Mouse (Mus musculus) neutrophil, adult 5-6 weeks (primary cell): ENCODE data around the gene Ms4a4b. TPM values are rescaled to one million over a fixed set of nuclear protein-coding genes. Genes with fewer than 3 reads are reported as not detected.

ENCODE experiments used
- ATAC-seq: fragments of 151-379, 151-347 bp; 2 replicates; pipeline ENCODE4 v1.8.0; 2017; ENCODE audit warnings: mild to moderate bottlenecking, moderate TSS enrichment; ENCODE audit not compliant: insufficient number of reproducible peaks, poor library complexity, low FRiP score, severe bottlenecking; ENCODE audit errors: extremely low read depth
- total RNA-seq: library from RNA; stranded (forward); fragments of 200-1000 nt; gene quantifications from 2 replicates; pipeline ENCODE4 v1.2.3, GENCODE M21; 2017

The Ms4a4b gene
- total RNA-seq, 1 experiment from 2014 or later = 44.8 TPM

- peak; percentile 10; the same call in 1 of the 2 replicates for ATAC-seq
Measured at GRCm38 (mm10) chr19:11484388-11484787, 41.0 kb downstream of the Ms4a4b start.

- peak; percentile 71 for ATAC-seq
Measured at GRCm38 (mm10) chr19:11485266-11485665, 41.9 kb downstream of the Ms4a4b start.

- ATAC-seq = peak; percentile 53
Measured at GRCm38 (mm10) chr19:11485746-11486145, 42.4 kb downstream of the Ms4a4b start, which contains the start of gene Gm8369. Gene Gm8369 (plus strand): TSS chr19:11485938.

- ATAC-seq = no peak
Measured at GRCm38 (mm10) chr19:11486599-11486998, 43.2 kb downstream of the Ms4a4b start.

- peak; percentile 67 for ATAC-seq
Measured at GRCm38 (mm10) chr19:11491406-11492189, 48.2 kb downstream of the Ms4a4b start.

GRCm38 (mm10) chr19:11492671-11493070, 49.3 kb downstream of the Ms4a4b start:
- no peak for ATAC-seq

GRCm38 (mm10) chr19:11494519-11494918, 51.2 kb downstream of the Ms4a4b start:
- peak; percentile 49; the same call in 1 of the 2 replicates for ATAC-seq

GRCm38 (mm10) chr19:11496361-11496760, 53.0 kb downstream of the Ms4a4b start:
- no peak for ATAC-seq

GRCm38 (mm10) chr19:11497300-11497699, 53.9 kb downstream of the Ms4a4b start:
- peak; percentile 50 for ATAC-seq

- ATAC-seq = peak; percentile 45; the same call in 1 of the 2 replicates
Measured at GRCm38 (mm10) chr19:11500796-11501195, 57.4 kb downstream of the Ms4a4b start.

GRCm38 (mm10) chr19:11501326-11501725, 58.0 kb downstream of the Ms4a4b start:
- no peak for ATAC-seq

GRCm38 (mm10) chr19:11504857-11505256, 61.5 kb downstream of the Ms4a4b start:
- no peak for ATAC-seq

GRCm38 (mm10) chr19:11513458-11513857, 70.1 kb downstream of the Ms4a4b start:
- ATAC-seq = no peak

- ATAC-seq = no peak
Measured at GRCm38 (mm10) chr19:11516246-11516645, 72.9 kb downstream of the Ms4a4b start, which contains the start of gene Ms4a6b. Gene Ms4a6b (plus strand): TSS chr19:11516512.

Other genes starting within 250 kb of the Ms4a4b start
- not detected in 2 replicates for gene Ms4a13, start 246.8 kb upstream of the Ms4a4b start, total RNA-seq
- not detected in 2 replicates for gene Ms4a12, start 211.1 kb upstream of the Ms4a4b start, total RNA-seq
- 552 and 558 TPM in 2 replicates for gene Ms4a1, start 177.3 kb upstream of the Ms4a4b start, total RNA-seq
- not detected in 2 replicates for gene Ms4a5, start 159.7 kb upstream of the Ms4a4b start, total RNA-seq
- gene Ms4a14, start 129.1 kb upstream of the Ms4a4b start, total RNA-seq = not detected in 2 replicates
- gene Ms4a7, start 107.4 kb upstream of the Ms4a4b start, total RNA-seq = 0.49 TPM in 1 of 2 replicates, not detected in the other
- gene Ms4a4a, start 68.0 kb upstream of the Ms4a4b start, total RNA-seq = 1.4 and 3.7 TPM in 2 replicates
- gene Ms4a4c, start 38.8 kb upstream of the Ms4a4b start, total RNA-seq = 129 and 133 TPM in 2 replicates
- gene Ms4a6c, start 25.8 kb downstream of the Ms4a4b start, total RNA-seq = 34.3 and 38.1 TPM in 2 replicates
- 335 and 348 TPM in 2 replicates for gene Gm8369, start 42.4 kb downstream of the Ms4a4b start, total RNA-seq
- 108 and 112 TPM in 2 replicates for gene Ms4a6b, start 73.0 kb downstream of the Ms4a4b start, total RNA-seq
- gene Ms4a4d, start 93.2 kb downstream of the Ms4a4b start, total RNA-seq = 0.58 TPM in 1 of 2 replicates, not detected in the other
- 3.6 and 7.6 TPM in 2 replicates for gene Ms4a6d, start 161.3 kb downstream of the Ms4a4b start, total RNA-seq
- gene Ms4a2, start 180.2 kb downstream of the Ms4a4b start, total RNA-seq = 1.4 and 5.6 TPM in 2 replicates
- gene Ms4a3, start 197.3 kb downstream of the Ms4a4b start, total RNA-seq = not detected in 2 replicates
- not detected in 2 replicates for gene Oosp2, start 217.0 kb downstream of the Ms4a4b start, total RNA-seq
- not detected in 2 replicates for gene Oosp1, start 247.6 kb downstream of the Ms4a4b start, total RNA-seq